Mouse (Mus musculus) megakaryocyte progenitor cell, adult 5-6 weeks (primary cell): ENCODE results near the gene Lias. TPM values are rescaled to one million over a fixed set of nuclear protein-coding genes. Genes with fewer than 3 reads are reported as not detected.

Source experiments
- ATAC-seq: replicated peaks from 2 replicates; pipeline ENCODE4 v1.8.0; 2016; ENCODE audit warnings: mild to moderate bottlenecking, moderate TSS enrichment, inconsistent platforms; ENCODE audit not compliant: poor library complexity
- total RNA-seq, 2 experiments: library from RNA; stranded (forward) in 1 of 2; stranded (reverse) in 1 of 2; fragments of 157-497, 149-512 nt in 1 of 2; fragments of 200-1000 nt in 1 of 2; gene quantifications; 2 replicates each; pipeline versions ENCODE4 v1.2.3 to v1.2.4; 2015 to 2017

The Lias gene
- total RNA-seq (2015) (33.3 and 41.2 TPM in 2 replicates), total RNA-seq (2017) (45.2 and 46.5 TPM in 2 replicates)

DNA sequence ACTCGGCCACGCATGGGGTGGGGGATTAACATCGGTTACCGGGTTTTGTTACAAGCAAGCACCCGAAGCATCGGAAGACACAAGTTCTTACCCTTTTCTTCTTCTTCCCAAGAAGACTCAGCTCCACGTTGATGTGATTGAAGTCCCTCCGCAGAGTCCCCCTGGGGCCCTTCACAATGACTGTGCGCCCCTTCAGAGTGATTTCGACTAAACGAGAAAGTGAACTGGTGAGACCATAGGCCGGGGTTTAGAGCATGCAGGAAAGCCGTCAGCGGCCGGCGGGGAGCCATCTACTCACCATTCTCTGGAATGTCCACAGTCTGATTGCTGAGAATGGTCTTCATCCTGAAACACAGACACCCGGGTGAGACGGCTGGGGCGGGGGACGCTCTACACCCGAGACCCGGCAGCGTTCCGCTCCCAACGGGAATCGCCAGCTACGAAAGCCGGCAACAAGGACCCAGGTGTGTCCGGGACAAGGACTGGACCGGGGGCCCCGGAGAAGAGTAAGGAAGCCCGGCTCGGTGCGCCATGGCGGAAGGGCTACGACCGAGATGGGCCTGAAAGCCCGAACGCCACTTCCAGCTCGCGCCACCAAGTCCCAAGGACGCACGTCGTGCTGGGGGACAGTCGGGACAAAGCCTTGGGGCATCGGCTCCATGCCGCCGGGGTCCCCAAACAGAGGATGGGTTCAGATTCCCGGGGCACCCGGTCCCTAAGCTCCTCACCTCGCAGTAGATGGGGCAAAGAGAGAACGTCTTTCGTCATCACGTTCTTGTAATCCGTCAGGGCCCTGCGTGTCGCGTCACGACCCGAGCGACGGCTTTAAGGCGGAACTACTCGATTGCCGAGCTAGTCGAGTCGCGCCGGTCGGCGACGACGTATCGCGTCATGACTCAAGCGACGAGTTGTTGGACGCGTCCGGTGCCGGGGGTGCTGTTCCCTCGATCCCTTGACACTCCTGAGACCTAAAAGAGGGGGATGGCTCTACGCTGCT, at the start of gene Lias, which contains the start of gene Rpl9:
Lias (plus strand) TSS at position 850 of the 997 bp plus-strand sequence.
Rpl9 (minus strand) TSS at position 797 of the 997 bp plus-strand sequence.
- peak; percentile 95 for ATAC-seq

DNA sequence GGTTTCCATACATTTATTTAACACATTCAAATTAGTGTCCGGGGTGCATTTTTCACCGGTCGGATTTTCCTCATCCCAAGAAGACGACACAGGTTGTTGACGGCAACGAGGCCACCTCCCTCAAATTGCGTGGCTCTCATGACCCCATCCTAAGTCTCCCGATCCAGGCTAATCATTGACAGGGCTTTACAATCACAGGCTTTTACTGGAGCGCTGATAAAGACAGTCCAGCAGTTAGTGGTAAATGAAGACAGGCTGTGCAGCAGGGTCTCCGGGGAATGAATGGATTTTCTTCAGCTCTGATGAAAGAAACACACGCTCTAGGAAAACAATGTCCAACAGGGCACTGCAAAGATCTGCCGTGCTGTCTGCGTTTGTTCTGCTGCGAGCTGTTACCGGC, 43.1 kb upstream of the Lias start, which contains the start of gene Klb:
Klb (plus strand) TSS at position 147 of the 400 bp plus-strand sequence.
- ATAC-seq = no peak

DNA sequence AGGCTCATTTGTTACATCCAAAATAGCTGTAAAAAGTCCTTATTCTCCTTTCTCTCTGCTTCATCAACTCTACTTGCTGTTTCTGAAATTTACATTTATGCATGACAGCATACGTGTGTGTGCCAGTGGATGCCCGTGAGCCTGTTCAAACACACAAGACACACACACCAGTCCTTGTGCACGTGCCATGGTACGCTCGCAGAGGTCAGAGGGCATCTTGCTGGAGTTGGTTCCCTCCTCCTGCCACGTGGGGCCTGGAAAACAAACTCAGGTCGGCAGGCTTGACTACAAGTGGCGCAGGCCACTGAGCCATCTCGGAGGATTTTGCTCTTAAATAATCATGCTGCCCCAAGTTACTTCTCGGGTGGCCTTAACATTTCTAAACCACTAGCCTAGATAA, 40.8 kb upstream of the Lias start:
- ATAC-seq = no peak

DNA sequence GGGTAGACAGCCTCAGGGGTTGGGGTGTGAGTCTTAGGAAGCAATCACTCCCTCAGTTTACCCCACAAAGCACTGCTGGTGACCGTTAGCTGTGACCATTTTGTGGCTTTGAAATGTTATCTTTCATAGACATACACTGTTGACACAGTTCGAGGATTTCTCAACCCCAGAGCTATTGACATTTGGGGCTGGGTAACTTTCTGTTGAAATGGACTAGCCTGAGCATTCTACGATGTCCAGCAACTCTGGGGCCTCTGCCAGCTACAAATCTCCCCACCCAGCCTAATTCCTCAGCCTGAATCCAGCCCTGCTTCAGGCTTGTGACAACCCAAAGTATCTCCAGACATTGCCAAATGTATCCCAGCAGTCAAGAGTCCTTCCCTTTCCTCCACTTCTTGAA, 37.2 kb upstream of the Lias start:
- ATAC-seq = no peak

DNA sequence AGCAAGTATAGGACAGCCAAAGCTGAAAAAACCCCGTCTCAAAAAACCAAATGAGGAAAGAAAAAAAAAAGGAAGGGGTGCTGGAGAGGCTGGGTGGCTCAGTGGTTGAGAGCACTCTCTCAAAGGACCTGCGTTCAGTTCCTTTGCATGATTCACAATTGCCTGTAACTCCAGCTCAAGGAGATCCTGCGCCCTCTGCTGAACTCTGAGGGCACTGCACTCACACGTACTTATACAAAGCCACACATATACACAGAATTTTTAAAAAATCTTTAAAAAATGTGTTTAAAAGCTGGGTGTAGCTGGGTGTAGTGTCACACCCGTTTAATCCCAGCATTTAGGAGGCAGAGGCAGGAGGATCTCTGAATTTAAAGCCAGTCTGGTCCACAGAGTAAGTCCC, 36.3 kb upstream of the Lias start:
- 0 out of 2 replicates have a peak, but pooled peaks have one; percentile 33 for ATAC-seq

DNA sequence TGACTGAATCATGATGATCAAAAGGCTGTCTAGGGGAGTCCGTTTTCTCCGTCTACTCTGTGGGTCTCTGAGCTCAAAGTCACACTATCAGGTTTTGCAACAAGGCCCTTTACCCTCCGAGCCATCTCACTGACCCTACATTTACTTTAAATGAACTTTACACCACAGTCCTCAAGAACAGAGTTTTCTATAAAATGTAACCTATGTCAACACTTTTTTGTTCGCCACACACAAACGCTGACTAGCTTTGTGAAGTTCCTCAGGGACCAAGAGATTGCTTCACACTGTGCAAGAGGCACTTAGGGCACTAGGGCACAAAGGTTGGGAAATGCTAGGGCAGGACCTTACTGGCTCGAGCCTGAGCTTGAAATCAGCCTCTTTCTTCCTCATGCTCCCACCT, 34.4 kb upstream of the Lias start:
- ATAC-seq = peak; percentile 92

DNA sequence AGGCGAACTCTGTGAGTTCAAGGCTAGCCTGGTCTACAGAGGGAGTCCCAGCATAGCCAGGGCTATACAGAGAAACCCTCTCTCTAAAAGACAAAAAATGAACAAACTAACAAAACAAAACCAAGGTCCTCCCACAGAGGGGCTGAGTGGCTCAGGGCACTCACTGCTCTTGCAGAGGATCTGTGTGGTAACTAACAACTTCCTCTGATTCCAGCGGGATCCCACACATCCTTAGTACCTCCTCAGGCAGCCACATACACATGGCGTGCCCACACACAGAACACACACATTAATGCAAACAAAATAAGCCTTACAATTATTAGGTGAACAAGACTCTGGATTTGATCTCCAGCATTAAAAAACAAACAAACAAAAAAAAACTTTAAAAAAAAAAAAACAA, 33.5 kb upstream of the Lias start:
- peak; percentile 69 for ATAC-seq

DNA sequence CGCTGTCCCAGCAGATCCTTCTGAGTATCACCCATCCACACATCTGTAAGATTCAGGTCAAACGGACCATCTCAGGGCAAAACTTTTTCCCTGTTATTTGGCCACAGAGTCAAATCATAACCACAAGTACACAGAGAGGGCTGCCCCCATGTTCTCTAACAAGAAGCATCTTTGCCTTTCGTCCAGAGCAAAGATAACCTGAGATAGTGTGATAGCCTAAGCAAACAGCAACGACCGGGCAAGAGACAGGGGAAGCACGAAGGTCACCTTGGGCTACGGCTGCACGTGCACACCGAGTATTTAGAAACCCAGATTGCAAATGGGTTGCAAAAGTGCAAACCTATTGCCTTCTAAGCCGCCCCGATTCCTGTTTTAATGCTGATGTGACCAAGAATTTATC, 23.5 kb upstream of the Lias start:
- ATAC-seq = no peak

DNA sequence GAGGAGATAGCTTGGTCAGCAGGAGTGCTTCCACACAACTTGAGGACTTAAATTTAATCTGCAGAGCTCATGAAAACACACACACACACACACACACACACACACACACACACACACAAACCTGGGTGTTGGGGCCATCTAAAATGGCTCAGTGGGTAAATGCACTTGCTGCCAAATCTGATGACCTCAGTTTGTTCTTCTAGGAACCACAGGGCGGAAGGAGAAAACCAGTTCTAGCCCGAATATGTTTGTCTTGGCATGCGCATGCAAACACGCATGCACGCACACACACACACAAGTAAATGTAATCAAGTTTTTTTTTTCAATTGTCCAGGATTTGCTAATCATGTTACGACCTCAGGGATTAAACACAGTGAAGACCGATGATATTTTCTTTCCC, 19.7 kb upstream of the Lias start:
- no peak for ATAC-seq

DNA sequence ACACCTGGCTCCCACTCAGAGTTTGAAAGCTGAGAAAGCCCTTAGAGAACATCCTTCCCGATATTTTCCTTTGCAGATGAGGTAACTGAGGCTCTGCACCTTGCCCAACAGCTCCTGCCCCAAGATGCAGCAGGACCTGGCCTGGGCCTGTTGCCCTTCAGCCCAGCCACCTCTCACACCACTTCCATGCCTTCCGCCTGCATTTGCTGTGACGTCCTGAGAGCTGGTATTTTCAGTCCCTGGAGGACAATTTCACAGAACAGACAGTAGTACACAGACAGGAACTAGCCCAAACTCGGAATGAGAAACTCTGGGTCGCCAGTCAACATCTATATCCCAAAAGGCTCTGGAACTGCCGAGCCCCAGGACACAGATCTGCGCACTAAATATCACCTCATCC, 16.6 kb upstream of the Lias start:
- ATAC-seq = no peak

DNA sequence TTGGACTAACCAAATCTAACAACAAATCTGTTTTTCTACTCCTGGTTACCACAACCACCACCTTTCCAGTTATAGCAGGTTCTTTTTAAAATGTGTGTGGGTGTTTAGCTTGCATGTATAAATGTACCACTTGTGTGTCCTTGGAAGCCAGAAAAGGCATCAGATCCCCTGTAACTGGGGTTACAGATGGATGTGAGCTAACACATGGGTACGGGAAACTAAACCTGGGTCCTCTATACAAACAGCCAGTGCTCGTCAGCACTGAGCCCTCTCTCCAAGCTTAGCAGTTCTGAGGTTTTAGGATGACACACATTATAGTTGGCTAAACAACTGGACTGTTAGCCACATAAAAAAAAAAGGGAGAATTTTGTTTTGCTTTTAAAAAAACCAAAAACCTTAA, 5.6 kb upstream of the Lias start:
- no peak for ATAC-seq

DNA sequence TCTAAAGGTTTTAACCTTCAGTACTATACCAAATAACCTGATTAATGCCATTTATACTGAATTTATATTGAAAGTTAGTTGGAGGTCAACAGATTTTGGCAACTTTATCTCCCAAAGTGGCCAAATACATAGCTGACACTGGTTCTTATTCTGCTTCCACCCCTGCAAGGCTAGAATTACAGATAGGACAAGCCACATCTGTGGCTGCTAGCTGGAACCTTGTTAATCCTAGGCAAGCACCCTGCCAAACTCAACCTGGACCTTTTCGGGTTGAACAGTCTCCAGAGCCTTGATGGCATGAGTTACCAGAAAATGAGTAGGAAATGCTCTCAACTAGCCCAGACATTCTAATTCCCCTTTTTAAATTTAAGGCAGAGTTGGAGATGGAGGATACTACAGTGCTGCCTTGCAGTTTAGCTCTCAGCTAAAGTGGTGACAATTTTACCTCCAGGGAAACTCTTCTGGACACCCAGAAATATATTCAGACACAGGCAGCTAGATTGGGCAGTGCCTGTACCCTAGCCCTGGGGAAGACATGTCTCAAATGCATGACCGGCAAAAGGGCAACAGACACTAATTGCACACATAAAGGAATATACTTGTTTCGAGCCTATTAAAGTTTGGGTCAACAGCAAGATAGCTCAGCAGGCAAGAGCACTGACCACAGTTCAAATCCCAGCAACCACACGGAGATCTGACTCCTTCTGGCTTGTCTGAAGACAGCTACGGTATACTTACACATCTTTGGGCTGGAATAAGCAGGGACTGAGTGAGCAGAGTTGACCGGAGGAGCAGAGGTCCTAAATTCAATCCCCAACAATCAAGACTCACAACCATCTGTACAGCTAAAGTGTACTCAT, 4.1 kb upstream of the Lias start:
- no peak for ATAC-seq

DNA sequence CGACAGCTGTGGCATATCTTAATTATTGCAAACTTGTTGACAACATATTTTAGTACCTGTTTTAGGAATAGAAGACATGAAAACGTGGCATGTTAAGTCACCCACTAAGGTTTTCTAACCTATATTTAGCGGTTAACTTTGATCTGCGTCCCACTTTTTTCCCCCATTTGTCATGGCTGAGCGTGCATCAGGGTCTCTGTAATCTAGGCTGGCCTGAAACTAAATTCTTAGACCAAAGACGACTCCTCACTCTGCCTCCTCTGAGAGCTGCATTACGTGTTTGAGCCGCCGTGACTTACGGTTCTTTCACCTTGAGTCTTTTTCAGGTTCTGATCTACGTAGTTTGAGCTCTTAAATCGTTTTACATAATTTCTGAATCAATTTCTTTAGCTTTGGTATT, 456 bp downstream of the Lias start:
- ATAC-seq = peak; percentile 38

DNA sequence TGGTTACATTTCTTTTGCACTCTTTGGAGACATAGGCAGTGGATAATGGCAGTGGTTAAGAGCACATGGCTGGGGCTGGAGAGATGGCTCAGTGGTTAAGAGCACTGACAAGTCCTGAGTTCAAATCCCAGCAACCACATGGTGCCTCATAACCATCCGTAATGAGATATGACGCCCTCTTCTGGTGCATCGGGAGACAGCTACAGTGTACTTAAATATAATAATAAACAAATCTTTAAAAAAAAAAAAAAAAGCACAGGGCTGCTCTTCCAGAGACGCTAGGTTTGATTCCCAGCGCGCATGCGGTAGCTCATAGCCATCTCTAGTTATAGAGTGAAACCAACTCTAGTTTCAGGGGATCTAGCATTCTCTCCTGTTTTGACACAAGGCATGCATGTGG, 3.1 kb downstream of the Lias start:
- ATAC-seq = no peak

DNA sequence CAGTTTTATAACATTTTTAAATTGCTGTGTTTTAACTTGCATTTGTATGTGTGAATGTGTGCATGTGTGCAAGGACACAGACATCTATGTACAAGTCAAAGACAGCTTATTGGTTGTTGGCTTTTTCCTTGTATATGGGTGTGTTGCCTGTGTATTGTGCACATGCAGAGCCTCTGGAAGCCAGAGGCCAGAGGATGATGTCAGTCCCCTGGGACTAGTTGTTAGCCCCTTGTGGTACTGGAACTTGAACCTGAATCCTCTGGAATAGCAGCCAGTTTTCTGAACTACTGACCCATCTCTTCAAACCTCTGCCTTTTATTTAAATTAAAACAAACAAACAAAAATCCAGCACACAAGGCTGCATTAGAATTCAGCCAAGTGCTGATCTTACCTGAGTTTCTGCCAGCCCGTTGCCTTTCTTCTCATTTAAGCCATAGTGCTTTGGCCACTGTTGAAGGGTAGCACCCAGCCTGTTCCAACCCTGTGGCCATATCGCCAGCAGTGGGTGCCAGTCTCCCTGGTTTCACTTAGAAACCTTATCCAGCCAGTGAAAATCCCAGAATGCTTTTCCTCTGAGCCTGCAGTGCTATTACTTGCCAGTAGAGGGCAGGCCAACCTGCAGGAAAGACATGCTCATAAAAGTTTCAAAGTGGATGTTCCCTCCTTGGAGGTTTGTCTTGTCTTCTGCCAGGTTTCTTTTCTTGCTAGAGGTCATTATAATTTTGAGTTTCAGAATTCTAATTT, 10.1 kb downstream of the Lias start:
- peak; percentile 100 for ATAC-seq

DNA sequence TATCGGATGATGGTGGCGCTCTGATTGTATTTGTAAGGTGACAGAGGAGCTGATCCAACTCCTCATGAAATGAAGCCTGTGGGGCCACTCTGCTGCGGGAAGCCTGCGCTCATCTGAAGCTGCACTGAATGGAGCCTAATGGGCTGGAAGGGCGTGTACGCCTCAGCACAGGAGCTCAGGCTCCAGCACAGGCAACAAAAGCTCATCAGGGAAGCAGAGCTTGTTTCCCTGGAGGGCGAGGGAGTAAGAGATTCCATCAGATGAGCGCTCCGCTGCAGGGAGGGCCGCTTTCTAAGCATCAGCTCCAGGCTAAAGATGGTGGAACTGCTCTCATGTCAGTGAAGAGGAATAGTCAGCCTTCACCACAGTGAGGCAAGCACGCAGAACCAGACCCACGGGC, 16.7 kb downstream of the Lias start:
- no peak for ATAC-seq

DNA sequence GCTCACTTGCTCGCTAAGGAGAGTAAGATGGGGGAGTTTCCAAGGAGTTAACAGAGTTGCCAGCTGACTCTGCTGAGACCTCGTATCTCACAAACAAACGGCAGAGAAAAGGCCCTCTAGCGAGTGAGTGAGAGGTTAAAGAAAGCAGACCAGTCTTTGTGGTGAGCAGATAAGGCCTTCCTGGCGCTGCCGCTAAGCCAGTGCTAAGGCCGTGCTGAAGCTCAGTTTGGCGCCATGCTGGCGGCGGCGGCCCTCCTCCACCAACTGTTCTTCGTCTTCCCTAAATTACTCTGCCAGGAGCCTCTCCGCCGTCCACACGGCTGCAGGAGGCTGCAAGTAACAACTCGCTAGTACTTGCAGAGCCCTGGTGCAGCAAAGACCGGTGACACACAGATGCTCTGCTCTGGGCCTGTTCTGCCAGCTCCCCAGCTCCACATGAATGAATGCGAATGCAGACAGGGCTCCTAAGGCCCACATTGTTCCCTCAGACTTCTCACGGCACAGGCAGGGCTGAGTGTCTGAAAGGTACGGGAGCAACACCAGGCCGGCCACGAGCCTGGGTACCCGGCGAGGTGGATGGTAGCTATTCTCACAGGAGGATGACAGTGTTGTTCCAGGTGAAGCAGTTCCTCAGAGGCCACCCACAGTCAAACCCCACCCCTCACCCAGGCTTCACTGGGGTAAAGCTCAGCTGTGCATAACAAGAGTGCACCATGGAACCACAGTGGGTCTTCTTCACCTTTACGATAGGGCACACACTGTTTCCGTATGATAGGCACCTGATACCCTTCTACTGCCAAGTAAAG, 24.6 kb downstream of the Lias start:
- ATAC-seq = peak; percentile 99

DNA sequence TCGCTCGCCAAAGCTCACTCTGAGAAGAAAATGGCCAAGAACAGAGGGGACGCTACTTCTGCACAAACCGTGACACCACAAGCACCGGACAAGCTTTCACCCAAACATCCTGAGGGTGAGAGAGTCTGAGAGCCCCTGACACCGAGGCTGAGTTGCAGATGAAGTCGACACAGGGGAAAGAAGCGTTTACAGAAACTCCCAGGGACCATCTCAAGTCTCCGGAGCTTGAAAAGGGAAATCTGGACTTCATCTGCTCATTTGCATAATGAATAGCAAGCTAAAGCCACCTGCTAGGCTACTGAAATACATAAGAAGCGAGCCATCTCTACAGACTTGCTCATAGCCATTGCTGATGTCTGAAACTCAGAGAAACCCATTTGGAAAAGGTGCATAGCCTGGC, 27.8 kb downstream of the Lias start:
- ATAC-seq = no peak

DNA sequence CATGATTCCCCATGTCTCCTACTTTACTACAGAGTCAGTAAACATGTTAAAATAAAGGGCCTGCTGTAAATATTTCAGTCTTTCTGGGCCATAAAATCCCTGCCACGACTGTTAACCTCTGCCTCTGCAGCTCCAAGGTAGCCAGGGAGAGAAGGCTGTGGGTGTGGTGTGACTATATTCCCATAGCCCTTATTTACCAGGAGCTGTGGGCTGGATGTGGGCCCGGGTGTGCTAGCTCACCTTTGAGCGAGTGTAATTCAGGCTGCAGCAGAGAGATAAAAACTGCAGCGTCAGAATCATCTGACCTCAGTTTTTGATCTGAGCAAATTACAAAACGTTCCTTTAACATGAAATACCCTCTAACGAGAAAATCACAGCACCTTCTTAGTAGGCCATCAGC, 29.5 kb downstream of the Lias start:
- no peak for ATAC-seq

DNA sequence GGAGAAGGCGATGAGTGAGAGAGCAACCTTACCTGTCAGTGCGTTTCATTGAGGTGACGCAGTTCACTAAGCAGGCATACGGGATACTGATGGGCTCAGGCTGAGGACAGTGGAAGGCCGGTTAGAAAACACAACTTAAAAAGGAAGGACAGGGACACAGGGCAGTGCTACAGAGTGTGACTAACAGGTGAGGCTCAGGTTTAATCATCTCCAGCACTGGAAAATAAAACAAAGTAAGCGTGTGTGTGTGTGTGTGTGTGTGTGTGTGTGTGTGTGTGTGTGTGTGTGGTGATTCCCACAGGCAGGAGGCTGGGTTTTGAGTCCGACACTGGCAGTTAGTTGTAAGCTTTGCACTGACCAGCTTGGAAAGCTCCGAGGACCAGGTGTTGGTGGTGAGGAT, 31.5 kb downstream of the Lias start:
- ATAC-seq = no peak
